8 mouse cellular contexts compared by ENCODE assay signal in genomic region chr11:96872441-96873379, GRCm38 (mm10). TPM values are rescaled to one million over a fixed set of nuclear protein-coding genes. Genes with fewer than 3 reads are reported as not detected.
DNase-seq lines count a peak whose midpoint lies in the region; ATAC-seq and TF ChIP-seq lines count a peak whose summit lies in the region.

No protein-coding gene starts in this region.

- no peaks in the 10 kb centered on the region for H3K4me1 ChIP-seq in heart, postnatal 0 days (ENCODE audit: control insufficient read depth, insufficient read depth)
- peaks cover 51% of the 10 kb centered on the region for H3K4me1 ChIP-seq in midbrain, embryonic 16.5 days (ENCODE audit: control insufficient read depth, insufficient read depth, low read length)

- ATAC-seq in heart, postnatal 0 days (ENCODE audit: insufficient read depth, low read depth): no peak
- peak; percentile 42; the same call in 1 of the 2 replicates for ATAC-seq in granulocyte monocyte progenitor cell, adult 5-6 weeks (replicated peaks; ENCODE audit: poor library complexity, severe bottlenecking)
- no peak for ATAC-seq in midbrain, embryonic 16.5 days

- no peak overlapping the region for H3K4me3 ChIP-seq in heart, postnatal 0 days (ENCODE audit: low read depth, low read length)
- no peak overlapping the region for H3K4me3 ChIP-seq in midbrain, embryonic 16.5 days (ENCODE audit: low read depth, low read length)

- H3K36me3 ChIP-seq in heart, postnatal 0 days (replicated peaks; ENCODE audit: control insufficient read depth, insufficient read depth, low read length): no peaks in the 10 kb centered on the region
- H3K36me3 ChIP-seq in midbrain, embryonic 16.5 days (ENCODE audit: control insufficient read depth, insufficient read depth, low read length): no peaks in the 10 kb centered on the region

- peaks cover 45% of the 10 kb centered on the region for H3K27me3 ChIP-seq in heart, postnatal 0 days (ENCODE audit: control insufficient read depth, insufficient read depth, low read length)
- no peaks in the 10 kb centered on the region for H3K27me3 ChIP-seq in midbrain, embryonic 16.5 days (ENCODE audit: control insufficient read depth, insufficient read depth, low read depth, low read length)

- H3K9me3 ChIP-seq in heart, postnatal 0 days (replicated peaks; ENCODE audit: control insufficient read depth, low read length): no peaks in the 10 kb centered on the region
- H3K9me3 ChIP-seq in midbrain, embryonic 16.5 days (replicated peaks; ENCODE audit: control insufficient read depth, low read length, poor library complexity, severe bottlenecking): no peaks in the 10 kb centered on the region

- peak overlapping the region; percentile 20; the same call in 1 of the 2 replicates for H3K4me2 ChIP-seq in heart, postnatal 0 days (ENCODE audit: low read depth, low read length)
- H3K4me2 ChIP-seq in midbrain, embryonic 16.5 days (ENCODE audit: low read length): peak overlapping the region; percentile 32; the same call in 1 of the 2 replicates

- H3K9ac ChIP-seq in heart, postnatal 0 days (replicated peaks; ENCODE audit: low read depth, low read length): no peak overlapping the region
- H3K9ac ChIP-seq in midbrain, embryonic 16.5 days (ENCODE audit: low read depth, low read length): peak overlapping the region; percentile 47

- DNase-seq in heart, postnatal 0 days (ENCODE audit: low spot score): no peak
- DNase-seq in heart, adult 8-10 months (ENCODE audit: low spot score): no peak
- peak; percentile 65 for DNase-seq in brain, adult 2 months (ENCODE audit: low read depth, low spot score)
- DNase-seq in adrenal gland, adult 2 months: no peak
- DNase-seq in thymus, postnatal 36 days: no peak
- no peak for DNase-seq in adrenal gland, postnatal 36 days

- WGBS in heart, postnatal 0 days: 26% methylated on average over 24 of the region's 24 CpGs
- 2% methylated on average over 24 of the region's 24 CpGs for WGBS in midbrain, embryonic 16.5 days

- no peak overlapping the region for H3K27ac ChIP-seq in heart, postnatal 0 days (ENCODE audit: low read depth)
- H3K27ac ChIP-seq in midbrain, embryonic 16.5 days (ENCODE audit: low read length): peak overlapping the region; percentile 97

- no peak for TF ChIP-seq CTCF in heart, postnatal 0 days (IDR thresholded peaks at IDR 0.05; ENCODE audit: low read depth)

- TF ChIP-seq EP300 in heart, postnatal 0 days (IDR thresholded peaks at IDR 0.05; ENCODE audit: low read depth): no peak

RNA-seq across cellular contexts. Expression of gene Copz2, which starts 23.0 kb away (rescaled TPM):
- 45.8 and 54.7 TPM in 2 replicates for total RNA-seq in heart, postnatal 0 days (2014; rRNA removed; ENCODE audit: low replicate concordance)
- polyA plus RNA-seq in heart, postnatal 0 days (2015; fragmentation: Nextera tagmentation; extraction: Ambion mirVana): 119 and 123 TPM in 2 replicates
- 10 to 100 TPM; 36.0 to 43.5 (median 41.1) TPM for total RNA-seq in heart, adult 8-10 months (2022)
- 1.4 and 7.4 TPM in 2 replicates for total RNA-seq in granulocyte monocyte progenitor cell, adult 5-6 weeks (2014; fragmentation: Nextera tagmentation)
- total RNA-seq in granulocyte monocyte progenitor cell, adult 5-6 weeks (2017): 3.9 and 4.4 TPM in 2 replicates
- 14.8 and 16.3 TPM in 2 replicates for polyA plus RNA-seq in midbrain, embryonic 16.5 days (2015; fragmentation: Nextera tagmentation; extraction: Ambion mirVana)
- total RNA-seq in adrenal gland, adult 2 months (2021): 10 to 100 TPM; 57.1 to 76.8 TPM
- 90.7 and 107 TPM in 2 replicates for polyA plus RNA-seq in adrenal gland, adult 2 months (2012; rRNA removed)
- total RNA-seq in adrenal gland, postnatal 36 days (2021): 10 to 100 TPM; 57.4 to 63.3 TPM

RNA-seq across cellular contexts. Expression of gene Nfe2l1, which starts 42.9 kb away (rescaled TPM):
- 98.8 and 99.1 TPM in 2 replicates for total RNA-seq in heart, postnatal 0 days (2014; rRNA removed; ENCODE audit: low replicate concordance)
- polyA plus RNA-seq in heart, postnatal 0 days (2015; fragmentation: Nextera tagmentation; extraction: Ambion mirVana): 81.2 and 83.5 TPM in 2 replicates
- 100 to 1,000 TPM; 462 to 530 (median 477) TPM for total RNA-seq in heart, adult 8-10 months (2022)
- 22.2 and 39.8 TPM in 2 replicates for total RNA-seq in granulocyte monocyte progenitor cell, adult 5-6 weeks (2014; fragmentation: Nextera tagmentation)
- total RNA-seq in granulocyte monocyte progenitor cell, adult 5-6 weeks (2017): 35.2 and 39.9 TPM in 2 replicates
- 79.1 and 81.8 TPM in 2 replicates for polyA plus RNA-seq in midbrain, embryonic 16.5 days (2015; fragmentation: Nextera tagmentation; extraction: Ambion mirVana)
- total RNA-seq in adrenal gland, adult 2 months (2021): 100 to 1,000 TPM; 497 to 817 TPM
- 504 and 806 TPM in 2 replicates for polyA plus RNA-seq in adrenal gland, adult 2 months (2012; rRNA removed)
- total RNA-seq in adrenal gland, postnatal 36 days (2021): 100 to 1,000 TPM; 526 to 605 TPM

RNA-seq across cellular contexts. Expression of gene Cdk5rap3, which starts 43.6 kb away (rescaled TPM):
- total RNA-seq in heart, postnatal 0 days (2014; rRNA removed; ENCODE audit: low replicate concordance): 23.6 and 25.2 TPM in 2 replicates
- 45.1 and 46.7 TPM in 2 replicates for polyA plus RNA-seq in heart, postnatal 0 days (2015; fragmentation: Nextera tagmentation; extraction: Ambion mirVana)
- 10 to 100 TPM; 20.4 to 25.7 (median 22.7) TPM for total RNA-seq in heart, adult 8-10 months (2022)
- total RNA-seq in granulocyte monocyte progenitor cell, adult 5-6 weeks (2014; fragmentation: Nextera tagmentation): 53.6 and 66.7 TPM in 2 replicates
- 68.4 and 68.9 TPM in 2 replicates for total RNA-seq in granulocyte monocyte progenitor cell, adult 5-6 weeks (2017)
- polyA plus RNA-seq in midbrain, embryonic 16.5 days (2015; fragmentation: Nextera tagmentation; extraction: Ambion mirVana): 80.6 and 85.7 TPM in 2 replicates
- 10 to 100 TPM; 39.8 to 52.9 TPM for total RNA-seq in adrenal gland, adult 2 months (2021)
- 32.8 and 35.4 TPM in 2 replicates for polyA plus RNA-seq in adrenal gland, adult 2 months (2012; rRNA removed)
- 10 to 100 TPM; 44.1 to 58.8 TPM for total RNA-seq in adrenal gland, postnatal 36 days (2021)

RNA-seq across cellular contexts. Expression of gene Prr15l, which starts 55.2 kb away (rescaled TPM):
- total RNA-seq in heart, postnatal 0 days (2014; rRNA removed; ENCODE audit: low replicate concordance): 0.39 TPM in 1 of 2 replicates, not detected in the other
- polyA plus RNA-seq in heart, postnatal 0 days (2015; fragmentation: Nextera tagmentation; extraction: Ambion mirVana): 1.2 and 1.3 TPM in 2 replicates
- 1 to 10 TPM; 1.1 to 1.7 (median 1.5) TPM for total RNA-seq in heart, adult 8-10 months (2022)
- total RNA-seq in granulocyte monocyte progenitor cell, adult 5-6 weeks (2014; fragmentation: Nextera tagmentation): not detected in 2 replicates
- 0.67 TPM in 1 of 2 replicates, not detected in the other for total RNA-seq in granulocyte monocyte progenitor cell, adult 5-6 weeks (2017)
- 0.24 and 0.51 TPM in 2 replicates for polyA plus RNA-seq in midbrain, embryonic 16.5 days (2015; fragmentation: Nextera tagmentation; extraction: Ambion mirVana)
- under 1 TPM; 0.52 to 0.66 TPM for total RNA-seq in adrenal gland, adult 2 months (2021)
- not detected in 2 replicates for polyA plus RNA-seq in adrenal gland, adult 2 months (2012; rRNA removed)
- under 1 TPM; 0.16 to 0.66 TPM for total RNA-seq in adrenal gland, postnatal 36 days (2021)
